Mouse (Mus musculus): ENCODE results near the gene Ccdc116.
A peak's percentile ranks its signal among the peaks of the same experiment; 100 is the strongest.

Ccdc116 gene

DNA sequence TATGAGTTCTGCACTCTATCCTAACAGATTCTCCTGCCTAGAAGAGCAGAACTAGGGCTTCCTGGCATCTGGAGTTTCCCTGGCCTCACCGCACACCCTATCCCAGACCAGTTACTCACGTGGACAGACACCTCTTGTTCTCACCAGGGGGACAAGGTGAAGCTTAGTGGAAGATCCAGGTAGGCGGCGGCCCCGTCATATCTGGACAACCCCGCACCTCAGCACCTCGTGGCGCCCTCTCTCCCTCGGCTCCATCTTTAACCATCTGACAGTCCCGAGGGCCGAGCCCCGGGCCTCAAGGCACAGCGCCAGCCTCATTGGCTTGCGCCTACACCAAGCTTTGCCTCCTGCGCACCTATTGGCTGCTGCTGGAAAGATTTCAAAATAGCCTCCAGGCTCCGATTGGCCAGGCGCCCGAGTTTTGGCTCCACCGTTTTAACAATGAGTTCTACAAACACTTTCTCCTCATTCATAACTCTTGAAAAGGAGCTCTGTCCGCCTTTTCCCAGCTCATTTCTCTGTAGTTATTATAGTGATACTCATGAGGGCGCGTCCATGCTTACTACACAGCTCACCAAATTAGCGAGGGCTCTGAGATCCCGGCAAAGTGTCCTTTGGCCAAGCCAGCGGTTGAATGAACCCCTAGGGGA is 22.0 kb downstream of the Ccdc116 start, which contains the start of gene 2610318N02Rik:
Gene 2610318N02Rik (minus strand): TSS at position 297 of the 650 bp plus-strand sequence.
- DNase-seq: peak; percentile 82

DNA sequence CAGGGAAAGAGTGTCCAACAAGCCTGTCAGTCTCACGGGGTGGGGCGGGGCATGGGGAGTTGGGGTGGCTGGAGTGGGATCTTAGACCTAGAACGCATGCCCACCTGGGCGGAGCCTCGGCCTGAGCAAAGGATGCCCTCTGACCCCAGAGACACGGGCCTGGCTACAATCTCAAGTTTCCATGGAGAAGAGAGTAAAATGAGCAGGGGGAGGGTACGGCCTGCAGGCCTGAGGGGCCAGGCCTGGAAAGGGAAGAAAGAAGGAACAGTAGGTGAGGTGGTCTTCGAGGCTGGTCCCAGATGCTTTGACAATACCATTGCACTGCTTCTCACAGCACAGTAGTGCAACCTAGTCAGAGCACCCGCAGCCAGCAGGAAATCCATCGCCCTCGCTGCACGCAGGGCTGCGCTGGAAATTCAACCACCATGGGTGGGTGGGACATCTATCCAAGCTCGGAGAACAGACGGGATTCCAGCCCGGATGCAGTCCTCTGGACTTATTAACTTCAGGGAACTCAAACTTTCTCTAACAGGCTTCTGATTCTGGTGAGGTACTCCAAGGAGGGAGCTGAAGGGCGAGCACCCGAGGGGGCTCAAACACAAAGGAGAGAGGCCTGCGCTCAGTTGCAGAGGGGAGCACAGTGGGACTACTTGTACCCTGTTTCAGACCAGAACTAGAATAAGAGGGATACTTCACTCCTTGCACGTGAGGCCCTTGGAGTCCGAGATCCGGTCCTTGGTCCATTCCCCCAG is 22.7 kb downstream of the Ccdc116 start:
- no peak for DNase-seq

DNA sequence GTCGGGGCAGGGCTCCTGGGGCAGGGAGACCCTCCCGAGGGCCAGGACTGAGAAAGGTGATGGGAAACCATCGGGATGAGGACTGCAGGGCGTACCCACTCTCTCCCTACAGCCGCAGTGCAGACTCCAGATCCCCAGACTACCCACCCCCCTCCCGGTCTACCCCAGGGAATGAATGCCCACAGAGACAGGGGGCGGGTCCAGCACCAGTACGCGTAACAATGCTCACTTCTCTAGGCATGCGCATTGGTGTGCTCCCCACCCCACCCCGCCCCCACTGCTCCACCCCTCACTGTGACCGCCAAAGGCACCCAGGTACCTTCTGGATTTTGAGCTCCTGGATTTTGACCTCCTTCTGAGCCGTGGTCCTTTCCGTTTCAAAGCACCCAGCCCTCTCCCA is 25.5 kb downstream of the Ccdc116 start:
- no peak for DNase-seq

DNA sequence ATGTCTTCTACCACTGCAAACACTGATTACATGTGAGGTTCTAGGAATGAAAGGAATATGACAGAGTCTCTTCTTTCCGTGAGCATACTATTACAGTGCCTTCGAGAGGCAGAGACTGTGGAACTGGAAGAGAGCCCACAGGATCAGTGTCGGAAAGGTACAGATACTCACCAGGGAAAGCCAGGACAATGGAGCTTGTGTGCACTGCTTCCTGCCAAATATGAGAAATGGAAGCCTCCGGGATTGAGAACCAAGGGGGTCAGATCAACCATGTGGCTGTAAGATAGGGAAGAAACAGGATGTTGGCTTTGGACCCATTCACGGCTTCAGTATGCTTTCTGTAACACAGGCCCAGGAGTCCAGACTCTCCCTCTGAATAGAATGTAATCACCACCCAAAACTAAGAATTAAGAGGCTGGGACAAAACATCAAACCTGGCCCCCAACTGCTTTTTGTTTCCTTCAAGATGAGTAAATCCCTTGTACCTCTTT is 29.7 kb downstream of the Ccdc116 start:
- DNase-seq: no peak

DNA sequence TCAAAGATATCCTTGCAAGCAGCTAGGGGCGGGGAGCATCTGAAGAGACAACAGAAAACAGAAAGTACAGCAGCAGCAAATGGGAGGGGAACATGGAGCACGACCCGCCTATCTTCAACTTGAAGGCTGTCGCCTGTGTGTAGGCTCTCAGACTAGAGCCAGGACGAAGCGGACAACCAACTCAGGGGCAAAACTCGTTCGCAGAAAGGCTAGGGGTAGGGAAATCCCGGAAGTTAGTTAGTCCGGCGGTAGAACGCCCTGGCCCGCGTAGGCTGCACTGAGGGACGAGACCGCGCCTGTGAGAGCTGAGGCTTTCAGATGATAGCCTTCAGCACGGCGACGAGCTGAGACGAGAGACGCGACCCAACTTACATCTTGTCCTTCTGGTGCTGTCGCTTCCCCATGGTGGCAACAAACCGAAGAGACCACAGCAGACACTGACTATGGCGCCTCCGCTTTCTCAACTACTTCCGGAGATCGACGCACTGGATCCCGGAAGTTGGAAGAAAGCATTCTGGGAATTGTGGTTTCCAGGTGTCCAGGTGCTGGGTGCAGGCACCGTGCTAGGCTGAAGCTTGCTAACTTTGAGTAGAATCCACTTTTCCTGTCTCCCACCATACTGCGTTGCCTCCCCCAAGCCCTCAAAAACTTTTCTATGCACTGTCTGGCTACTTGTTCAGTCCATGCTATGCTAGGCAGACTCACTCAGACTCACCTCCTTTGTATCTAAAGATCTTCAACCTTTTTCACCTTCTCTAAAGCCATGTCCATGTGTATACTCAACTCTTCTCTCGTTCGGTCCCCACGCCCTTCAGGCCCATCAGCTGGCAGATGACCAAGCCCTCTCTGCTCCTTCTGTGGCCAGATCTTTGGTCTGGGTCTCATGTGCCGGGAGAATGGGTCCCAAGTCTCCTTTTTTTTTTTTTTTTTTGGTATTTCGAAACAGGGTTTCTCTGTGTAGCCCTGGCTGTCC is 36.0 kb downstream of the Ccdc116 start, which contains the start of gene Ppil2:
Gene Ppil2 (minus strand): TSS at position 487 of the 973 bp plus-strand sequence.
- peak; percentile 78 for DNase-seq

DNA sequence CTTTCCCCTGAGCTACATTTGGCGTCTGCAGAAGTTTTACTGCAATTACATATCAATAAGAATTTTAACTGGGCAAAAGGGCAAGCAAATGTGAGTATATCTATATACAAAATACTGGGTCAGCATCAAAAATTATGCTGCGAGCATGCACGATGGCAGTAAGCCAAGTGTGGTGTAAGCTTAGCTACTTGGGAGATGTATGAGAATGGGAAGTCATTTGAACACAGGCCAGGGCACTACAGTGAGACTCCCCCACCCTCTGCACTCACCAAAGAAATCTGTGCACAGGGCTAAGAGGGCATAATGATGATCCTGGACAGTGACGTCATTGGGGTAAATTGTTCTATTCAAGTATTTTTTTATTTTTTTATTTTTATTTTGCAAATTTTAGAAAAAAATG is 42.4 kb downstream of the Ccdc116 start:
- DNase-seq: peak; percentile 38

DNA sequence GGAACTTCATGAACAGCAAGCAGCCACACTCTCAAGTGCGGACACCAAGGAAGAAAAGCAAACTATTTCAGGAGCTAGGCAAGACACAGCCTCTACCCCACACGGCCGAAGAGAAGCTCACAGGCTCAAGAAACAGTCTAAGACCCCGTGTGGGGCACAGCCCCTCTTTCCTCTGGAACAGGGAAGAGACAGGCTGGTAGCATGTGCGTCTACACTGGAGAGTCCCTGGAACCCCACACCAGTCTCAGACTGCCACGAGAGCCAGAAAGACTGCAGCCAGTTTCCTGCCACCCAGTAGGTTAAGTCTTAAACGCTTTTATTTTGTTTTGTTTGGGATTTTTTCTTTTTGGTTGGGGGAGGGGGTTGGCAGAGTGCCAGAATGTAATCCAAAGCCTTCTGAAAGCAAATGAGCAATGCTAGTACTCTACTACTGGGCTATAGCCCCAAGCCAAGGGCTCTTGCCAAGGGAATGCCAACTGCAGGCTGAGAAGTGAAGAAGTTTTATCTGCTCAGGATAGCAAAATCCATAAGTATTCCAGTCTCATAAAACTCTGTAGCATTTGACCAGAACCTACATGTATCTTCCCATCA is 44.3 kb downstream of the Ccdc116 start:
- peak; percentile 51 for DNase-seq

DNA sequence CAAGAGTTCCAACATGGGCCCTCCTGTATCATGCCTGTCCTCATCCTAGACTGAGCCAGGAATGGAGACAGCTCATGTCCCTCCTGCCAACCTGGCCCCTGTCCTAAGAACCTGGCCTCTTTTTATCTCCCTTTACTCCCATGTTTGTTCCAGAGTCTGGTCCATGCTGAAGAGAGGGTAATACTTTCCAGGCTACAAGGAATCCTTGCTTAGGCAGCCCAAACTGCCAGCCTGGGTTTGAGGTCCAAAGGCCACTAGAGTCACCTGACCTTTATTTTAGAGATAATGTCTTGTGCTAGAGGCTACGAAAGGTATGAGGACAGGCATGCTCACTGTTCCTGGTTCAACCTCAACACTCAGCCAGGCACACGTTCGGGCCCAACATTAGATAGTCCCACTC is 50.1 kb downstream of the Ccdc116 start:
- DNase-seq: no peak
